Mouse (Mus musculus) left cerebral cortex, adult 2 months (tissue): ENCODE data around the gene Litaf. TPM values are rescaled to one million over a fixed set of nuclear protein-coding genes. Genes with fewer than 3 reads are reported as not detected.

Source experiments
- DNase-seq, 2 experiments: peaks; one replicate each; pipeline ENCODE4 v3.0.0; 2021 to 2022; ENCODE audit warnings: low spot score in 2 of 2, mixed read lengths in 1 of 2; ENCODE audit errors: extremely low spot score in 1 of 2
- H3K27ac ChIP-seq: fragments of 200-600 bp; 2 replicates; pipeline ENCODE4 v1.8.1; 2022
- H3K4me3 ChIP-seq: fragments of 200-600 bp; 2 replicates; pipeline ENCODE4 v1.8.1; 2022
- CTCF ChIP-seq: fragments of 200-600 bp; IDR thresholded peaks from 2 replicates; pipeline ENCODE4 v1.8.1; 2022; ENCODE audit warnings: antibody characterized with exemption, mild to moderate bottlenecking, moderate library complexity
- intact Hi-C: fragments of 180-260 bp; cut with DNase I; formaldehyde crosslinking; loops from one replicate; pipeline ENCODE4 v1.15.1; 2025
- total RNA-seq, 2 experiments: library from RNA; stranded (reverse); gene quantifications; 2 replicates each; pipeline ENCODE4 v1.2.3; 2021

The Litaf gene
- total RNA-seq, 2 experiments from 2014 or later = 9.1 to 14.1 TPM

DNA sequence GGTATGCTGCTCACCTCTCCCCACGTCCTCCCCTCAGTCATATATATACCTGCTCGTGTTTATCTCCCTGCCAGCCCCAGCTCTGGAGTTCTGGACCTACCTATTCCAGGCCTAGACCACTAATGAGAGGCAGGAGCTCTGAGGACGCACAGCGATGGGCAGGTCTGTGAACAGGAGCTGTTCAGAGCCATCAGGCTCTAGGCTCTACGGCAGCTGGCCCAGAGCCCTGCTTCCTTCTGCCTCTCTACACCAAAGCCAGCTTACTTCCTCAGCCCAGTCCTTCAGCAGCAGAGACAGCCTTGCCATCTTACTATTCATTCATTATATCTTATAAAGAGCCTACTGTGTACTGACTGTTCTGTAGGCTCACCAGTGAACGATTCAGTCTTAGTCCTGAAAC, 1.2 kb downstream of the Litaf start:
- Histone ChIP-seq H3K27ac (no peak overlapping the region), H3K4me3 (no peak overlapping the region)
- intact Hi-C loops = loop anchor here (5.0 kb wide), 1 partner anchor 43 kb away; no protein-coding TSS in a partner anchor
- no peak for TF ChIP-seq CTCF
- DNase-seq = no peak

- DNase-seq = no peak
- no peak for TF ChIP-seq CTCF
- no peak overlapping the region for H3K4me3 ChIP-seq
- intact Hi-C loops = no loop called here
- H3K27ac ChIP-seq = no peak overlapping the region
Measured at GRCm38 (mm10) chr16:11064341-11064740, 1.6 kb downstream of the Litaf start.

- DNase-seq = peak in 1 of 2 experiments; percentile 47
- Histone ChIP-seq H3K27ac (peak overlapping the region; percentile 71), H3K4me3 (no peak overlapping the region)
- intact Hi-C loops = no loop called here
- TF ChIP-seq CTCF = no peak
Measured at GRCm38 (mm10) chr16:11062794-11063721, 2.9 kb downstream of the Litaf start.

DNA sequence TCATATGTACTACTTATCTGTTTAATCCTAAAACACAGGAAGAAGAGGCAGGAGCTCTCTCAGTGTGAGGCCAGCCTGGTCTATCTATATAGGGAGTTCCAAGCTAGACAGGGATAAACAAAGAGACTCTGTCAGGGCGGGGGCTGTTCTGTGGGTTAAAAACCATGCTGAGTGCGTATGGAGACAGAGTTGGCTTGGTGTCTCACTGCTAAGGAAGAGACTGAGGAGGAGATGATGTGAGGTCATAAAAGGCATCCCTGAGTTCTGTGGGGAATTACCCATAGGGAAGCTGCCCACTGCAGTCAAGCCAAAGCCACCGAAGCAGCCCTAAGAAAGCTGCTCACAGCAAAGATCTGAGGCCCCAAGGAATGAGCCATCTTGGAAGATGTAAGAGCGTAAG, 5.3 kb downstream of the Litaf start, which contains the start of gene Snn:
Snn (plus strand) TSS at position 301 of the 400 bp plus-strand sequence.
- Histone ChIP-seq H3K27ac (no peak within 1 kb of the TSS), H3K4me3 (no peak within 1 kb of the TSS)
- intact Hi-C loops = no loop called here
- TF ChIP-seq CTCF = no peak
- no peak for DNase-seq

DNA sequence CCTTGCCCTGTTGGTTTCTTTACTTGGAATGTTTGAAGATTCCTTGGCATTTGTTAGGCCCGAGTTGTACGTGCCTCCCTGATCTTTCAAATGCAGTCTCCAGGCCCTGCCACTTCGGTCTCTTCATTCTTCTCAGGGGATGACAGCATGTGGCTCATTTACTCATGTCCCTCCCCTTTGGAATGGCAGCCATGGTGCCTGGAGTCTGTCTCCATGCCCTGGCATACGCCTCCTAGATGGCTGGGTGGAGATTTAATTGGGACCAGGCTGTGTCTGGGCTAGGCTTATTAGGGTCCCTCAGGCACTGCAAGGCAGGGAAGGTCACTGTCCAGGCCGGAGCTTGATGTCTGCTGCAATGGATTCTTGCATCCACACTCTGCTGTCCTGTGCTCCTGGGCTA, 10.0 kb downstream of the Litaf start:
- Histone ChIP-seq H3K4me3 (no peak overlapping the region), H3K27ac (no peak overlapping the region)
- no peak for DNase-seq
- TF ChIP-seq CTCF = no peak
- intact Hi-C loops = no loop called here

- no peak overlapping the region for H3K27ac ChIP-seq
- intact Hi-C loops = no loop called here
- no peak overlapping the region for H3K4me3 ChIP-seq
- peak; percentile 23 for TF ChIP-seq CTCF
- DNase-seq = no peak
Measured at GRCm38 (mm10) chr16:11054871-11055270, 11.1 kb downstream of the Litaf start.

DNA sequence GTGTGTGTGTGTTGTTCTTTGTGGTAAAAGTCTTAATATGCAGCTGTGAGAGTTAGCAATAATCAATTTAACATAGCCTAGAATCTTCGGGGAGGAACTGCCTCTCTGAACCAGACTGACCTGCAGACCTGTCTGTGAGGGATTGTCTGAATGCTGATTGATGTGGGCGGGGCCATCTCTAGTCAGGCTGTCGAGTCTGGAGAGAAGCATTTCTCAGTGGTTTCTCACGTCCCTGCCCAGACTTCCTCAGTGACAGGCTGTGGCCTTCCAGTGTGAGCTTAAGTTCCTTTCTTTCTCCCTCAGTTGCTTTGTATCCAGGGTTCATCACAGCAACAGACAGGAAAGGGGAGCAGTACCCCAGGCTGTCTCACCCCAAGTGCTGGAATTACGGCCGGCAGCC, 11.5 kb downstream of the Litaf start:
- no peak for DNase-seq
- H3K27ac ChIP-seq = no peak overlapping the region
- no peak for TF ChIP-seq CTCF
- H3K4me3 ChIP-seq = no peak overlapping the region
- intact Hi-C loops = no loop called here

GRCm38 (mm10) chr16:11051134-11051533, 14.8 kb downstream of the Litaf start:
- TF ChIP-seq CTCF = no peak
- intact Hi-C loops = no loop called here

GRCm38 (mm10) chr16:11050226-11050625, 15.7 kb downstream of the Litaf start:
- Histone ChIP-seq H3K27ac (peak overlapping the region; percentile 61; the same call in 1 of the 2 replicates), H3K4me3 (no peak overlapping the region)
- no peak for DNase-seq
- intact Hi-C loops = no loop called here
- no peak for TF ChIP-seq CTCF

More at GRCm38 (mm10) chr16:11051134-11051533, 14.8 kb downstream of the Litaf start:
- no peak overlapping the region for H3K27ac ChIP-seq
- no peak overlapping the region for H3K4me3 ChIP-seq
- no peak for DNase-seq

GRCm38 (mm10) chr16:11047130-11047529, 18.8 kb downstream of the Litaf start:
- H3K27ac ChIP-seq = no peak overlapping the region
- intact Hi-C loops = no loop called here
- TF ChIP-seq CTCF = no peak

DNA sequence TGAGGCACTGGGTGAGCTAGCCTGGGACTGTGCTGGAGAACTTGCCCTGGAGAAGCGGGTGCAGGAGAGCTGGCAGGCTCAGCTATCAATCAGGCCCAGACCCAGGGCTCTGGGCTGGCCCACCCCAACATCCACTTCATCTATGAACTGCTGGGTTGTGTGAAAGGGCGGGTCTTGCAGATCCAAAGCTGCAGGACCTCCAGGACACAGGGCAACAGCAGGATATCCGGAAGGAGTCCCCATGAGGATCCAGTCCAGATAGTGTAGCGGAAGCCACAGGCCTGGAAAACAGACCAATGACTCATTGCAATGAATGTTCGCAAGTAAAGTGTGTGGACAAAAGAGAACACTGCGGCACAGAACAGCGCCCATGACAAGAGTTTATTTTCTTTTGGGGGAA, 19.5 kb downstream of the Litaf start:
- DNase-seq = no peak
- TF ChIP-seq CTCF = no peak
- Histone ChIP-seq H3K4me3 (no peak overlapping the region), H3K27ac (no peak overlapping the region)
- intact Hi-C loops = no loop called here

More at GRCm38 (mm10) chr16:11047130-11047529, 18.8 kb downstream of the Litaf start:
- no peak overlapping the region for H3K4me3 ChIP-seq
- DNase-seq = no peak

- no peak for TF ChIP-seq CTCF
- intact Hi-C loops = no loop called here
Measured at GRCm38 (mm10) chr16:11043239-11043638, 22.7 kb downstream of the Litaf start.

More at GRCm38 (mm10) chr16:11043239-11043638, 22.7 kb downstream of the Litaf start:
- no peak overlapping the region for H3K27ac ChIP-seq
- no peak overlapping the region for H3K4me3 ChIP-seq
- DNase-seq = no peak
